Mouse (Mus musculus) hindbrain, embryonic 11.5 days (tissue): Measurements from ENCODE around the gene Cnnm1. TPM values are rescaled to one million over a fixed set of nuclear protein-coding genes. Genes with fewer than 3 reads are reported as not detected.

Source experiments
- ATAC-seq: fragments of 200-750 bp; cut with Nextera tagmentation; 2 replicates; pipeline ENCODE4 v1.8.0; 2017; ENCODE audit warnings: mild to moderate bottlenecking, moderate TSS enrichment, moderate library complexity; ENCODE audit not compliant: low FRiP score
- DNase-seq: peaks from one replicate; pipeline ENCODE4 v3.0.0-alpha.2; 2015; ENCODE audit warnings: low spot score
- H3K27ac ChIP-seq: fragments of 300-500 bp; sonication (generic); 2 replicates; pipeline ENCODE4 v1.5.1; 2014; ENCODE audit warnings: mild to moderate bottlenecking, low read depth, low read length
- H3K27me3 ChIP-seq: fragments of 300-500 bp; sonication (generic); 2 replicates; pipeline ENCODE4 v1.6.1; 2014; ENCODE audit warnings: mild to moderate bottlenecking, low read length, moderate library complexity, mixed read lengths; ENCODE audit not compliant: control insufficient read depth, insufficient read depth
- H3K36me3 ChIP-seq: fragments of 300-500 bp; sonication (generic); 2 replicates; pipeline ENCODE4 v1.6.1; 2014; ENCODE audit warnings: mild to moderate bottlenecking, low read length, moderate library complexity, mixed read lengths; ENCODE audit not compliant: control insufficient read depth, insufficient read depth
- H3K4me1 ChIP-seq: fragments of 300-500 bp; sonication (generic); replicated peaks from 2 replicates; pipeline ENCODE4 v1.6.1; 2014; ENCODE audit warnings: low read length, mixed read lengths; ENCODE audit not compliant: control insufficient read depth, insufficient read depth
- H3K4me2 ChIP-seq: fragments of 300-500 bp; sonication (generic); replicated peaks from 2 replicates; pipeline ENCODE4 v1.6.1; 2014; ENCODE audit warnings: mild to moderate bottlenecking, low read depth, low read length
- H3K4me3 ChIP-seq: fragments of 300-500 bp; sonication (generic); 2 replicates; pipeline ENCODE4 v1.5.1; 2014; ENCODE audit warnings: low read depth, low read length
- H3K9ac ChIP-seq: fragments of 300-500 bp; sonication (generic); 2 replicates; pipeline ENCODE4 v1.6.1; 2014; ENCODE audit warnings: low read depth, low read length
- H3K9me3 ChIP-seq: fragments of 300-500 bp; sonication (generic); 2 replicates; pipeline ENCODE4 v1.6.1; 2016; ENCODE audit warnings: low read length; ENCODE audit not compliant: control insufficient read depth
- WGBS: fragments of 180-500 bp; shearing (Covaris S2); extraction: QIAGEN DNeasy Blood & Tissue Kit; methylation state at CpG from one replicate; pipeline ENCODE4 v1.1.7; 2014; 5-methylcytosine and 5-hydroxymethylcytosine counted together
- polyA plus RNA-seq: library from polyadenylated mRNA; unstranded; fragments of >200 nt; fragmentation: Nextera tagmentation; extraction: Ambion mirVana; gene quantifications from 2 replicates; pipeline ENCODE4 v1.2.1, GENCODE M21; 2014

The Cnnm1 gene
- 0.39 and 1.1 TPM in 2 replicates for polyA plus RNA-seq

DNA sequence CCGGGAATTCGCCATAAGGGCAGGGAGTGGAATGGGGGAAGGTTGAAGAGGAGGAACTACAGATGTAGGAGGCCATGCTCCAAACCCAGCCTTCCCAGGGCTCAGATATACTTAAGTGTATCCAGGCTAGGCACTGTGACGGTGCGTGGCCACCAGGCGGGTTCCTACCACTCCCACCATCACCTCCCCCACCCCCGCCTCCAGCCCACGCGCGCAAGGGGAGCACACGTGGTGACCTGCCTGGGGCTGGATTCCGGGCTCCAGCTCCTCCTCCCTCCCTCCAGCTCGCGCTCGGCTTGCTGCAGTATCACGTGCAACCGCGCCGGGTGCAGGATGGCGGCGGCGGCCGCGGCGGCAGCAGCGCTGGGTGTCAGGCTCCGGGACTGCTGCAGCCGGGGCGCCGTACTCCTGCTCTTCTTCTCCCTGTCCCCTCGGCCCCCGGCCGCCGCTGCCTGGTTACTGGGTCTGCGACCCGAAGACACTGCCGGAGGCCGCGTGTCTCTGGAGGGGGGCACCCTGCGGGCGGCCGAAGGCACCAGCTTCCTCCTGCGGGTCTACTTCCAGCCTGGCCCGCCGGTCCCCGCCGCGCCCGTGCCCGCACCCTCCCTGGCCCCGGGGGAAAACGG, at the start of gene Cnnm1:
Gene Cnnm1 (plus strand): TSS at position 325 of the 626 bp plus-strand sequence.
- peak within 1 kb of the TSS; percentile 74 for H3K4me3 ChIP-seq
- H3K9ac ChIP-seq, result peak within 1 kb of the TSS; percentile 76
- H3K4me1 ChIP-seq, result no peaks in the 10 kb centered on the region
- DNase-seq, result peak; percentile 81
- peaks cover 5% of the 10 kb centered on the region for H3K9me3 ChIP-seq
- peak within 1 kb of the TSS; percentile 100 for H3K4me2 ChIP-seq
- H3K27ac ChIP-seq, result peak within 1 kb of the TSS; percentile 36
- H3K36me3 ChIP-seq, result no peaks in the 10 kb centered on the region
- ATAC-seq, result peak; percentile 87
- 0% methylated on average over 23 of the region's 51 CpGs for WGBS
- peaks cover 18% of the 10 kb centered on the region for H3K27me3 ChIP-seq

DNA sequence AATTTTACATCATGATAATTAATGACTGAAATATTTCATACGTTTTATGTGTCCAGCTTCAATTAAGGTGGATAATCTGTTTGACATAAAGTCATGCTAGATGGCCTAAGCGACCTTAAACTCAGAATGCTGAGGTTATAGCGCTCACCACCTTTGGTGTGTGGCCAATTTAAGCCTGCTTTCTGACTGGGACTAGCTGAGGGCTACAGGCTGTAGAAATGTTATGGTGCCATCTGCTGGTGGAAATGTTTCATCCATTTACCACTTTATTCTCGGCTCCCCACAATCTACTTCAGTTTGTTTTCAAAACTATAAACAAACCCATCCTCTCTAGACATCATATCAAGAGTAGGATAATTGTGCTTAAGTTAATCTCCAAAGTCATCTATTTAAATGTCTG, 43.9 kb upstream of the Cnnm1 start:
- H3K27me3 ChIP-seq, result no peaks in the 10 kb centered on the region; the same call in 1 of the 2 replicates
- ATAC-seq, result no peak
- no peak overlapping the region for H3K27ac ChIP-seq
- H3K9me3 ChIP-seq, result no peaks in the 10 kb centered on the region
- 7% methylated on average over 4 of the region's 4 CpGs for WGBS
- H3K4me3 ChIP-seq, result no peak overlapping the region
- H3K36me3 ChIP-seq, result no peaks in the 10 kb centered on the region
- no peak overlapping the region for H3K4me2 ChIP-seq
- H3K9ac ChIP-seq, result no peak overlapping the region
- H3K4me1 ChIP-seq, result no peaks in the 10 kb centered on the region
- peak; percentile 73 for DNase-seq

DNA sequence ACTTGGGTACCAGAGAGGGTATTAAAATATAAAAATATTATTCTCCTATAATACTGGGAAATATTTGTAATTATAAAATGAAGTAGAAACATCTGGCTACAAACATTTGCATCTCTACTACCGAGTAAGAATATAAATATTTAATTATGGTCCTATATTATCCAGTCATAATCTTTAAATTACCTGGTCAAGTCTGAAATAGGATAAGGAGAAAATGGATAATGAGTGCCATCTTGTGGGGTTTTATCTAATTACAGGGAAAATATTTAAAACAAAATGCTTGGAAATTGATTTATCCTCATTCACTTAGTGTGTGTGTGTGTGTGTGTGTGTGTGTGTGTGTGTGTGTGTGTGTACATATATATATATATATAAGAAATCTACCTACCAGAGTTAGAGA, 33.1 kb upstream of the Cnnm1 start:
- Histone ChIP-seq H3K27me3 (no peaks in the 10 kb centered on the region), H3K9me3 (no peaks in the 10 kb centered on the region), H3K4me3 (no peak overlapping the region), H3K4me1 (no peaks in the 10 kb centered on the region), H3K9ac (no peak overlapping the region), H3K4me2 (no peak overlapping the region), H3K27ac (no peak overlapping the region), H3K36me3 (no peaks in the 10 kb centered on the region)
- 43% methylated on average over 1 of the region's 1 CpGs for WGBS
- DNase-seq (no peak), ATAC-seq (no peak)

DNA sequence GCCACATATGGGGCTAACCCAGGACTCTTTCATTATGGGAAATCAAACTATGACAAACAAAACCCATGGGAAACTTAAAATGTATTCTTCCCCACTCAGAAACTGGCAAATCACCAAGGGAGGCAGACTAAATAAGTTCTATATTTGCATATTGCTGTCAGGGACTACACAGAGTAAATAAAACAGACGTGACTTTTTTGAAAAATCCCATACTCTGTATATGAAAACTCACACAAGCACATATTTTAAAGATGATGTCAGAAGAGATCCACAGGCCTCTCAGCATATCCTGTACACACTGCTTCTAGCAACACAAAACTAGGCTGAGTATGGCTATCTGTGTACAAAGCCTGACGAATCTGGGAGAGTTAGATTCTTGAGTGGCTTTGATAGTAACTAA, 24.7 kb upstream of the Cnnm1 start:
- H3K4me3 ChIP-seq, result no peak overlapping the region
- no peak overlapping the region for H3K27ac ChIP-seq
- no peak overlapping the region for H3K4me2 ChIP-seq
- H3K9me3 ChIP-seq, result no peaks in the 10 kb centered on the region
- no peak overlapping the region for H3K9ac ChIP-seq
- no peaks in the 10 kb centered on the region for H3K4me1 ChIP-seq
- no peaks in the 10 kb centered on the region for H3K36me3 ChIP-seq
- no peaks in the 10 kb centered on the region for H3K27me3 ChIP-seq
- ATAC-seq, result no peak
- WGBS, result 88% methylated on average over 2 of the region's 2 CpGs
- DNase-seq, result no peak

DNA sequence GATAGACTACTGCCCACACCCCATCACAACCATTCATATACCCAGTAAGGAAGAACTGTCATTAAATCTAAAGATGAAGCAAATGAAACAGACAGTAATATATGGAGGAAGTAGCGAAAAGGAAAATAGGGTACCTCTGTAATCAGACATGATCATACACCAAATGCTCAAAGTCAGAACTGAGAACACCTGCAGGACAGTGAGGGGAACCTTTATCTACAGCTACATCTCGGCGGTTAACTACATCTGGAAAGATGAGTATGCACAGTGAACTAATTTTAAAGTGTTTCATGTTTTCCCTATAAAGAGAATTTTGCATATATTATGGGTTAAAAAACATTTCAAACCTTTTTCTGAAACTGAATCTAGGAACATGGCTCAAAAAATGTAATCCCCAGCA, 19.7 kb upstream of the Cnnm1 start:
- WGBS, result 88% methylated on average over 3 of the region's 3 CpGs
- H3K4me3 ChIP-seq, result no peak overlapping the region
- H3K36me3 ChIP-seq, result no peaks in the 10 kb centered on the region
- ATAC-seq (no peak), DNase-seq (no peak)
- no peaks in the 10 kb centered on the region for H3K4me1 ChIP-seq
- H3K4me2 ChIP-seq, result no peak overlapping the region
- no peak overlapping the region for H3K27ac ChIP-seq
- H3K9me3 ChIP-seq, result no peaks in the 10 kb centered on the region
- no peak overlapping the region for H3K9ac ChIP-seq
- H3K27me3 ChIP-seq, result no peaks in the 10 kb centered on the region

DNA sequence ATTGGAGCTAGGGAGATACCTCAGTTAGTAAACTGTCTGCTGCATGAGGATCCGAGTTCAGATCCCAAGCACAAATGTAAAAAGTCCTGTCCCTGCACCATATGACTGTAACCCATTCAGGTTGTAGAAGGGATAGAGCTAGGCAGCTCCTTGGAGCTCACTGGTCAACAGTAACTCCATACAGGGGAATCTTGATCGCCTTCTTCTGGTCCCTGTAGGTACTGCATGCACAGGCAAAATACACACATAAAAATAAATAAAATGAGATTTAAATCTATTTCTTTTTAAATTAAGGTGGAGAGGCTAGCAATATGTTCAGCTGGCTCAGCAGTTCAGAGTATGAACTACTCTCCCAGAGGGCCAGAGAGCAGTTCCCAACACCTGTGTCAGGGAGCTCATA, 16.2 kb upstream of the Cnnm1 start:
- ATAC-seq (no peak), DNase-seq (no peak)
- Histone ChIP-seq H3K9ac (no peak overlapping the region), H3K4me3 (no peak overlapping the region), H3K9me3 (no peaks in the 10 kb centered on the region), H3K36me3 (no peaks in the 10 kb centered on the region), H3K27ac (no peak overlapping the region), H3K4me1 (no peaks in the 10 kb centered on the region), H3K27me3 (no peaks in the 10 kb centered on the region), H3K4me2 (no peak overlapping the region)
- 74% methylated on average over 2 of the region's 2 CpGs for WGBS

DNA sequence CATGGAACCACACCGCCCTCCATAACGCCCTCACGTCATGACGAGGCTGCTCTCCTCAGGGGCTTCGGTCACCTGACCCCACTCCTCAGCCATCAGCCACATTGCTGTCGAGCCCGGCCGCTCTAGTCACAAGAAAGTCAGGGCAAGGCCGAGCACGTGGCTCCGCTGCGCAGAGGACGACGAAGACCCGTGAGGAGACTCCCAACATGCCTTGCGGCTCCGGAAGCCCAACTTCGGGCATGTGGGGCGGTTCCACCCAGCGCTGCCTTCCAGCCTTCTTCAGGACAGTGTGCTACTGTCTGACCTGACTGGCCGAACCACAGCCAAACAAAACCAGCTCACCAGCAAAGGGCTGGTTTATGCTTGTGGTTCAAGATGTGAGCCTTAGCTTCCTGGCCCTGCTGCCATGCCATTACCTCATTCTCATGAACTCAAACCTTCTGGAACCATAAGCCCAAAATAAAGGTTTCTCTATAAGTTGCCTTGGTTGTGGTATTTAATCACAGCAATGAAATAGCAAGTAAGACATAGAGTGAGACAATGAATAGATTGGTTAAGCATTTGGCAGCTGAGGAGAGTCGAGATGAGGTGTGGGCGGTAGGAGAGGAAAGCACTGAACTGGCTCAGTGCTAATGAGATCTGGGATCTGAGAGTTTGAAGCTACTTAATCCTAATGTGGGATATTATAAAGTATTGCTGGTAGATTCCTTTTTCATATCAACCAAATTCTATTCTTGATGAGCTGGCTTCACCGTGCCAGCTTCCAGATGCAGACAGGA, 12.6 kb upstream of the Cnnm1 start:
- 90% methylated on average over 24 of the region's 24 CpGs for WGBS
- H3K9me3 ChIP-seq, result no peaks in the 10 kb centered on the region
- no peak for DNase-seq
- ATAC-seq, result no peak
- no peak overlapping the region for H3K4me2 ChIP-seq
- H3K9ac ChIP-seq, result no peak overlapping the region
- no peaks in the 10 kb centered on the region for H3K4me1 ChIP-seq
- H3K36me3 ChIP-seq, result no peaks in the 10 kb centered on the region
- no peak overlapping the region for H3K27ac ChIP-seq
- no peaks in the 10 kb centered on the region for H3K27me3 ChIP-seq
- H3K4me3 ChIP-seq, result no peak overlapping the region

DNA sequence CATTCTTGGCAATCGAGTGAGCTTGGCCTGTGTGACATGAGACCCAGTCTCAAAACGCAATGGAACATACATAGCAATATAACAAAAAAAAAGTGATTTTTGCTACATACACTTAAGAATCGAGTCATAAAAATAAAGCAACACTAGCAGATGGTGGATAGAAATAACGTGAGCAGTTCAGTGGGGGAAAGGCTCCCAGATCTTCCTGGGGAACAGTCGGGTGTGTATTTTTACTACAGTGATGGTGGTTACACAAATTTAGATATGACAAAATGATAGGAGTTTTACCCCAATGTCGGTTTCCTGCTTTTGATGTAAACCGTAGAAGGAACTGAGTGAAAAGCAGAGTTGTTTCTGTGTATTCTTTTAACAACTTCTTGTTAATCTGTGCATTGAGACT, 990 bp upstream of the Cnnm1 start:
- H3K4me3 ChIP-seq, result no peak overlapping the region
- H3K27ac ChIP-seq, result no peak overlapping the region
- peaks cover 18% of the 10 kb centered on the region for H3K27me3 ChIP-seq
- H3K9ac ChIP-seq, result no peak overlapping the region
- H3K4me2 ChIP-seq, result no peak overlapping the region
- 91% methylated on average over 7 of the region's 7 CpGs for WGBS
- H3K9me3 ChIP-seq, result peaks cover 5% of the 10 kb centered on the region
- DNase-seq, result no peak
- ATAC-seq, result no peak
- no peaks in the 10 kb centered on the region for H3K4me1 ChIP-seq
- no peaks in the 10 kb centered on the region for H3K36me3 ChIP-seq
